Mouse (Mus musculus) ovary, postnatal 10 days (tissue): ENCODE data around the gene Tmem56.

Experiments used
- DNase-seq: peaks from one replicate; pipeline ENCODE4 v3.0.0; 2022; ENCODE audit warnings: low spot score

The Tmem56 gene

GRCm38 (mm10) chr3:121282998-121283397 is at the start of gene Tmem56:
Tmem56 (minus strand) TSS chr3:121283098.
- no peak for DNase-seq

- DNase-seq, result no peak
These were observed 47.3 kb upstream of the Tmem56 start for GRCm38 (mm10) chr3:121330244-121330646.

DNA sequence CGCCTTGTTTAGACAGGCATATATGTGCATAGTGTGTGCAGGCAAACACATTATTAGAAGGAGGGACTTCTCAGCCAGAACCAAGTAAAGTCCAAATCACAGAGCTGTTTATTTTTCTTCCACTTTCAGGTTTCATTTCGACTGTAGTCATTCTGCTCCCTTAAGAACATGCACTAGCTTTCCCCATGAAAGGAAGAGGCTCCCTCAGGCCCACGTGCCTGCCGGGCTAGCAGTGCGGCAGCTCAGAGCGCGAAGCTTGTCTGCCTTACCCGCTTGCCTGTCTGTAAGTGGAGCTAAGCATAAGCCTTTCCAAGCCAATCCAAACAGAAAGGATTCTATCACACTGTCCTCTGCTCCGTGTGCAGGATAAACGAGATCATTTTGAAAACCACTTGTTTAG is 46.7 kb upstream of the Tmem56 start:
- DNase-seq, result no peak

GRCm38 (mm10) chr3:121327406-121327805 is 44.5 kb upstream of the Tmem56 start:
- DNase-seq, result no peak

DNA sequence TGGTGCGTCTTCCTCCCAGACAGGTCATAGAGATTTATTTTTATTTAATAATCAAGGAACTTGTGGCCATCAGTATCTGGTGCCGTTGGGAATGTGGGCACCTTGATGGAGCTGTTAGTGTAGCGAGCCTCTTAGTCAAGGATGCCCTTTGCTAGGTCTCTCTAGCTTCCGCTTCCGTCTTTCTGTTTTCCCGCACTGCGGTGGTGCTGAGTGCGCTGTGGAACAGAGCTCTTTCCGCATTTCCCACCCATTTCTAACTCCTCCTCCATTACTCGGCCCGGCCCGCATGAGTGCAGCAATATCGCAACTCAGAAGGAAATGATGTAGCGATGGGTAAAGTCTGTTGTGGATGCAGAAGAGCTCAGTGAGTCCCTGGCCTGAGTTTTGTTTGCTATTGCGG is 40.5 kb upstream of the Tmem56 start:
- DNase-seq, result no peak

DNA sequence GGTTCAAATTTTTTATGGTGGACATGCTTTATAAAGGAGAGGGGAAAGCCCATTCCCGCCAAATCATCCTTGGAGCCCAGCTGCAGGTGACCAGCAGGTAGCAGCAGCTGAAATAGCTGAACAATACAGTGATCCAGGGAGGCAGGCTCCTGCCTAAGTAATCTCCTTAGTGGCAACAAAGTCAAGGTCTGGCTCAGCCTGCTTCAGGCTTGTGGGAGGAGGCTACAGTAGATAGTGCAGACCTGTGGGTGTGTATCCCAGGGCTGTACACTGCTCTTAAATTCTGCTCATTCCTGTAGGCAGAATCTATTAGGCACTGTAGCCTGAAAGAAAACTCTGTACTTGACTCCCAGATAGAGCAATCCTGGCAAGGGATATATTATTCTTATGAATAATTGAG is 38.0 kb upstream of the Tmem56 start:
- no peak for DNase-seq

- no peak for DNase-seq
These were observed 37.0 kb upstream of the Tmem56 start for GRCm38 (mm10) chr3:121319906-121320305.

DNA sequence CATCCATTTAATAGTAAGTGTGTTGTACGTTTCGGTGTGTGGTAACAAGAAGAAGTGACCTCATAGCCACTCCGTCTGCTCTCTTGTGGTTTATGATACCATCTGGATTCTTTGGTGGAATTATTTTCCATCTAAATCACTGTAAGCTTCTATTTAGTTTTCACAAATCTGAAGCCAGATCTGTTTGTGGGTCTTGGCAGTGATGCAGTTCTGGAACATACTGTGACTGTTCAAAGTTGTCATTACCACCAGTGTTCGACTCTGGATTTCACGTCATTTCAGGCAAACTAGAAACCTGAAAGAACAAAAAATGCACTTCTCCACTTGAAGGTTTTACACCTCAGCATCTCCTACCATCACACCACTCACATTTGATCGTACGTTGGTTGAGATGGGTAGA is 32.6 kb upstream of the Tmem56 start:
- DNase-seq, result no peak

DNA sequence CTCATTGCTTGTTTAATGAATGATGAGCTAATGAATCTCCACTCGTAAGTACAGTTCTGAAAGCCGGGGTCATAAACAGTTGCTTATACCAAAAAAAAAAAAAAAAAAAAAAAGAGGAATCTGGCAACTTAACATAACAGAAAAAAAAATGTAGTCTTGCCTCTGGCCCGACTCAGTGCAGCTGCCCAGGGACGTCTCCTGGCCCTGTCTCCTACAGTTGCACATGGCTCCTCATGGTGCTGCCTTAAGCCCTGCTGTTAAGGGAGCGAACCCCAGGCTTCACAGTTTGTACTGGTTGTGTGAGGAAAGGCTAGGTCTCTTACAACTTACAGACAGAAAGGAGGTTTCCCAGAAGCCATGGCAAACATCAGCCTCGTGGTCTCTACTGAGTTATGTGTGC is 31.3 kb upstream of the Tmem56 start:
- DNase-seq, result no peak

DNA sequence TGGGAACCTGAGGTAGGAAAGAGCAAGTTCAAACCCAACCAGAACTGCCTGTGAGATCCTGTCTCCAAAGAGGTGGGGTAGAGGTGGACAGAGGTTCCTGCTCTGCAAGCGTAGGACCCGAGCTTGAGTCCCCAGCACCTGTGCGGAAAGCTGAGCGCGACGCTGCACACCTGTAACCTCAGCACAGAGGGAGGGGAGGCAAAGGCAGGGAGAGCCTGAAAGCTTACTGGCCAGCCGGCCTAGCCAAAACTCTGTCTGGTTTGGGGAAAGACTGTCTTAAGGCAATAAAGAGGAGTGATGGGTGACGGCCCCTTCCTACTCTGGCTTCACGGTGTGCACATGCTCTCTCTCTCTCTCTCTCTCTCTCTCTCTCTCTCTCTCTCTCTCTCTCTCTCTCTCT is 30.1 kb upstream of the Tmem56 start:
- DNase-seq, result no peak

- DNase-seq, result no peak
These were observed 29.5 kb upstream of the Tmem56 start for GRCm38 (mm10) chr3:121312426-121312825.

DNA sequence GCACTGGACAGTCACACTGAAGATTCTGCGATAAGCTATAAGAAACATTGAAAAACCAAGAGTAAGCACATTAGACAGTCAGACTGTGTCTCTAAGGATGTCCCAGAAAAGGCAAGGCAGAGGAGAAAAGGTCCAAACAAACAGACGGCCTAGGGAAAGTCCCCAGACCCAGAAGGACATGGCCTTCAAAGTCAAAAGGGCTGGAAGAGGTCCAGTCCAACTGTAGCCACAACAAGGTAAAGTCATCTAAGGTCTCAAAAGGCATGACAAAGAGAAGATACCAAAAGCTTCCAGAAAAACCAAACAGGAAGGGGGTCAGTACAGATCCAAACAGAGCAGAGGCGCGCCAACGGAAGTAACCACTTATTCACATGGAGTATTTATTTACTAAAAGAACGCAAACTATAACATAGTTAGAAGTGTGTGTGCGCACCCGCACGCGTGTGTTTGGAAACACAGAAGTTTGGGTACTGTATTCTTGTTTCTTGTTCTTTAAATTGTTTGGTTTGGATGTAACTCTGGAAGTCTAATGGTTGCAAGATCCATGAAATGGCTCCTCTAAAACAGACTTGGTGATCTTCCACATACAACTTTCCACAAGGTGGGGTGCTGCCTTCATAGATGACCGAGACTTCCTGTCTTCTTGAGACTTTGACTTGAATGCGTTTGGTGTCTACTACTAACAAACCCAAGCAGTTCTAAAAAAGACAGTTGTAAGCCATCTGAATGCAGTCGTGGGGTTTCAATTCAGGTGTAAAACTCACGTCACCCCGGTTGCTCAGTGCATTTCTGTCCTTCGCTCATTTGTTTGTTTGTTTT is 27.2 kb upstream of the Tmem56 start:
- no peak for DNase-seq

DNA sequence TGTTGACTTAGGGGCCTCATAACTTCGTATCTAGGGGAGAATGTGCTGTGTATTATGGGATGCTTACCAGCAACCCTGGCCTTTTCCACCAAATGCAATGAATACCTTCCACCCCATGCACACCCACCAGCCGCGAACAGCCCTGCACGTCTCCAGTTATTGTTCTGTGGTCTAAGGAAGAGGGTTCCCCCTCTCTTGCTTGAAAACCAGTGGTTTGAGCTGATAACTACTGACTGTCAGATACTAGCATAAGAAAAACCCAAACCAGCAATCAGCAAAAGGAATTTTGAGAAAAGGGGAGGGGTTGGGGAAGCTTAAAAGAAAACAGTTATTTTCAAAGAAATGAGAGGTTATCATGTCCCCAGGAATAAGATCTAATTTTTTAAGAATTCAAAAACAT is 26.5 kb upstream of the Tmem56 start:
- no peak for DNase-seq

- DNase-seq, result no peak
These were observed 26.0 kb upstream of the Tmem56 start for GRCm38 (mm10) chr3:121308935-121309334.

GRCm38 (mm10) chr3:121307532-121308234 is 24.8 kb upstream of the Tmem56 start:
- DNase-seq, result peak; percentile 45

DNA sequence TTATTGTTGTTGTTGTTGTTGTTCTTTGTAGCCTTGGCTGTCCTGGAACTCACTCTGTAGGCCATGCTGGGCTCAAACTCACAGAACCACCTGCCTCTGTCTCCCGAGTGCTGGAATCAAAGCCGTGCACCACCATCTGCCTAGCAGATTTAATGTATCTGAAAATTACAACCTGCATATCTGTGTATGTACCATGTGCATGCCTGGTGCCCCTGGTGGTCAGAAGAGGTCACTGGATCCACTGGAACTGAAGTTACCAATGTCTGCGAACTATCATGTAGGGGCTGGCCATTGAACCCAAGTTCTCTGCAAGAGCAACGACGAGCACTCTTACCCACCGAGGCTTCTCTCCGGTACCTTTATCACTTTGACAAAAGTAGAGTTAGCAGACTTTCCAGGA is 23.7 kb upstream of the Tmem56 start:
- DNase-seq, result no peak

GRCm38 (mm10) chr3:121294200-121294599 is 11.3 kb upstream of the Tmem56 start:
- no peak for DNase-seq

GRCm38 (mm10) chr3:121291560-121292258 is 8.8 kb upstream of the Tmem56 start, which contains the start of gene Alg14:
Alg14 (plus strand) TSS chr3:121291773.
- DNase-seq, result peak; percentile 83

DNA sequence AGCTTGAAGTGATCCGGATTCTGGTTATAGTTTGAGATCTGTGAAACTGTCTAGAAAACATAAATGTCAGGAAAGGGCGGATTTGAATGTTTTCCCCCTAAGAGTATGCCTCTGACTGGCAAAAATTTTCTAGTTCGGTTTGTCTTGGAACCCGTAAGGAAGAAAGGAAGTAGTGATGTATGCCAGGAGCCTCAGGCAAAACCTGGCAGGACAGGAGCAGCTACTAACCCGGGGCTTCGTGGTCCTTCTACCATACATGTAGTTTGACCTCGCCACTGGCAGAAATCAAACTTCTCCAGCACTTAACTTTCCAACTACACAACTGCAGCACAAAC is 8.3 kb upstream of the Tmem56 start:
- DNase-seq, result no peak

DNA sequence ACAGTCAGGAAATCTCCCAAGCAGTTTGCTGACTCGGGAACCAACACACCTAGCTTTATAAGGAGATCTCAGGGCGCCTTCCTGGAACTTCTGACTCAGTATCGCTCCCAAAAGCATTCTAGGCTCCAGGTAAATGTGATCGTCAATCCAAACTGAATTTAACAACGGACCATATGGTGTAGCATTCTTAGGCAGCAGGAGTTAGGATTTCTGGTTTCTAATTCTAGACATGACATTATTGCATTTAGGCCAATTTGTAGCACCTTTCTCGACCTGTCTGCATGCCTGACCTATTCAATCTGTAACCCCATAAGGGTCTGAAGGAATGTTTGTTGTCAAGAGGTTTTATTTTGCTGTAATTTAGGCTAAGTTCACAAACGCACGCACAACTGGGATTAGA is 7.8 kb upstream of the Tmem56 start:
- DNase-seq, result no peak

DNA sequence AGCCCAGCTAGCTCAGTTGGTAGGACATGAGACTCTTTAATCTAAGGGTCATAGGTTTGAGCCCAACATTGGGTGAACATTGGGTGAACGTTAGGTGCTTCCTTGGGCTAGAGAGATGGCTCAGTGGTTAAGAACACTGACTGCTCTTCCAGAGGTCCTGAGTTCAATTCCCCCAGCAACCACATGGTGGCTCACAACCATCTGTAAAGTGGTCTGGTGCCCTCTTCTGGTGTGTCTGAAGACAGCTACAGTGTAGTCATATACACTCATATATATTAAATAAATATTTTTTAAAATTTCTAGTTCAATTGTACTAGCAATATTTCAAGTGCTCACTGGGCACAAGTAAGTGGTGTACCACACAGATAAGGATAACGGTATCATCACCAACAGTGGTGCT is 4.3 kb upstream of the Tmem56 start:
- no peak for DNase-seq

- no peak for DNase-seq
These were observed 2.3 kb upstream of the Tmem56 start for GRCm38 (mm10) chr3:121285219-121285618.

GRCm38 (mm10) chr3:121279679-121280078 is 3.2 kb downstream of the Tmem56 start:
- DNase-seq, result no peak
